Mouse (Mus musculus): ENCODE results near the gene Frmpd1.

DNA sequence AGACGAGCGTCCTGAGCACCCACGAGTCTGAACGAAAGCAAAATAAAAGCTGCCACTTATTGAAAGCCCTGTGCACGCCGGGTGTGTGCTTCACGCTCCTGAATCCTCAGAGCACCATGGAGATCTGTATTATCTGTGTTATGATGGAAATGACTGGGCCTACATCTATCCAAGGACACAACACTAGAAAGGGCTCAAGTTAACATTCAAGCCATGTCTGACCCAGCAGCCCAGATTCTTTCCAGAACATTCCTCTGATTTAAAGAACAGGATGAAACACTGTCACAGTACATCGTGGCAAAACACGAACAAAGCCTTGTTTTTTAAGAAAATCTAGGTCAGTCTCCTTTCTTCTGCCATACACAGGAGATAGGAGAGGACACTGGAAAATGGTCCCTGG is 13.3 kb upstream of the Frmpd1 start:
- TF ChIP-seq POLR2AphosphoS5 (IDR thresholded peaks at IDR 0.05; ENCODE audit: borderline replicate concordance, low read depth, low read length) = no peak
- no peak for TF ChIP-seq POLR2A (IDR thresholded peaks at IDR 0.05; ENCODE audit: control insufficient read depth in 1 of 2, insufficient read depth in 1 of 2, low read depth in 1 of 2, low read length in 2 of 2, poor library complexity in 1 of 2)
- no peak for TF ChIP-seq GATA1 (IDR thresholded peaks at IDR 0.05; ENCODE audit: low read depth, low read length)
- no peak for TF ChIP-seq EP300 (IDR thresholded peaks at IDR 0.05; ENCODE audit: low read depth in 1 of 2, low read length in 2 of 2)
- no peak for TF ChIP-seq CTCF (IDR thresholded peaks at IDR 0.05 in 2 of 3, conservative IDR thresholded peaks at IDR 0.05 in 1 of 3; ENCODE audit: control insufficient read depth in 1 of 3, insufficient read depth in 1 of 3, low read depth in 2 of 3, low read length in 3 of 3, poor library complexity in 1 of 3, severe bottlenecking in 1 of 3)
- no peak for TF ChIP-seq POLR2AphosphoS2 (IDR thresholded peaks at IDR 0.05; ENCODE audit: low read length)
- no peak for TF ChIP-seq GABPA (IDR thresholded peaks at IDR 0.05; ENCODE audit: low read depth, low read length)
- no peak for TF ChIP-seq TBP (IDR thresholded peaks at IDR 0.05; ENCODE audit: low read depth, low read length)

Measured in MEL (cell line).